Mouse (Mus musculus) liver, embryonic 14.5 days (tissue): ENCODE data around the gene Opn3. TPM values are rescaled to one million over a fixed set of nuclear protein-coding genes. Genes with fewer than 3 reads are reported as not detected.

ENCODE experiments used
- ATAC-seq: fragments of 200-750 bp; cut with Nextera tagmentation; 2 replicates; pipeline ENCODE4 v1.8.0; 2017; ENCODE audit warnings: moderate number of reproducible peaks, mild to moderate bottlenecking, moderate library complexity; ENCODE audit not compliant: insufficient read depth
- DNase-seq, 3 experiments: peaks; one replicate each; pipeline ENCODE4 v3.0.0-alpha.2; 2012 to 2013; ENCODE audit warnings: low read depth in 3 of 3, low spot score in 3 of 3
- H3K27ac ChIP-seq: fragments of 300-500 bp; sonication (generic); 2 replicates; pipeline ENCODE4 v1.5.1; 2014; ENCODE audit warnings: moderate library complexity, mild to moderate bottlenecking, control low read depth, inconsistent platforms
- H3K27me3 ChIP-seq: fragments of 300-500 bp; sonication (generic); 2 replicates; pipeline ENCODE4 v1.6.1; 2014; ENCODE audit warnings: mild to moderate bottlenecking, low read length, moderate library complexity; ENCODE audit not compliant: control insufficient read depth, insufficient read depth
- H3K36me3 ChIP-seq: fragments of 300-500 bp; sonication (generic); replicated peaks from 2 replicates; pipeline ENCODE4 v1.6.1; 2014; ENCODE audit warnings: low read depth; ENCODE audit not compliant: control insufficient read depth, insufficient read depth
- H3K4me1 ChIP-seq, 2 experiments: fragments of 200-500 bp in 1 of 2; fragments of 300-500 bp in 1 of 2; sonication (generic) in 1 of 2; replicated peaks; 2 replicates each; pipeline ENCODE4 v1.6.1; 2012 to 2014; ENCODE audit warnings: antibody characterized with exemption in 1 of 2, inconsistent platforms in 1 of 2, low read length in 1 of 2; ENCODE audit not compliant: control insufficient read depth in 2 of 2, insufficient read depth in 2 of 2
- H3K4me2 ChIP-seq: fragments of 300-500 bp; sonication (generic); 2 replicates; pipeline ENCODE4 v1.6.1; 2014; ENCODE audit warnings: low read depth, mild to moderate bottlenecking, control low read depth, moderate library complexity
- H3K4me3 ChIP-seq, 2 experiments: fragments of 200-500 bp in 1 of 2; fragments of 300-500 bp in 1 of 2; sonication (generic) in 1 of 2; 2 replicates each; pipeline ENCODE4 v1.5.1; 2012 to 2014; ENCODE audit warnings: low read depth in 2 of 2, low read length in 2 of 2, mild to moderate bottlenecking in 2 of 2, control low read depth in 1 of 2, inconsistent platforms in 1 of 2, moderate library complexity in 1 of 2; ENCODE audit not compliant: insufficient read depth in 1 of 2
- H3K9ac ChIP-seq: fragments of 300-500 bp; sonication (generic); replicated peaks from 2 replicates; pipeline ENCODE4 v1.6.1; 2014; ENCODE audit warnings: mild to moderate bottlenecking, control low read depth, moderate library complexity
- H3K9me3 ChIP-seq: fragments of 300-500 bp; sonication (generic); 2 replicates; pipeline ENCODE4 v1.6.1; 2016; ENCODE audit warnings: low read length, mixed read lengths; ENCODE audit not compliant: control insufficient read depth
- CTCF ChIP-seq: IDR thresholded peaks from 2 replicates; pipeline ENCODE4 v1.5.1; 2016; ENCODE audit warnings: antibody characterized with exemption, low read depth, control low read depth
- EP300 ChIP-seq: IDR thresholded peaks from 2 replicates; pipeline ENCODE4 v1.6.1; 2016; ENCODE audit warnings: antibody characterized with exemption, low read depth
- WGBS: fragments of 180-500 bp; shearing (Covaris S2); extraction: QIAGEN DNeasy Blood & Tissue Kit; methylation state at CpG from one replicate; pipeline ENCODE4 v1.1.7; 2014; ENCODE audit not compliant: insufficient replicate concordance; 5-methylcytosine and 5-hydroxymethylcytosine counted together
- polyA plus RNA-seq, 2 experiments: library from polyadenylated mRNA; depleted of rRNA in 1 of 2; stranded (reverse) in 1 of 2; unstranded in 1 of 2; fragments of >200 nt; fragmentation: Nextera tagmentation in 1 of 2; extraction: Ambion mirVana in 1 of 2; gene quantifications; 2 replicates each; pipeline versions ENCODE4 v1.2.1 to v1.2.3; 2012 to 2014

The Opn3 gene
- polyA plus RNA-seq, 2 experiments = 0.54 to 1.1 TPM

GRCm38 (mm10) chr1:175668666-175669405, 23.7 kb downstream of the Opn3 start:
- TF ChIP-seq EP300 (no peak), CTCF (peak; percentile 63)
- no peaks in the 10 kb centered on the region for H3K27me3 ChIP-seq
- ATAC-seq (no peak), DNase-seq (no peak)
- no peak overlapping the region for H3K4me3 ChIP-seq
- no peaks in the 10 kb centered on the region for H3K36me3 ChIP-seq
- no peak overlapping the region for H3K27ac ChIP-seq
- H3K4me2 ChIP-seq = no peak overlapping the region
- no peaks in the 10 kb centered on the region for H3K4me1 ChIP-seq
- no peaks in the 10 kb centered on the region for H3K9me3 ChIP-seq
- 60% methylated on average over 5 of the region's 5 CpGs for WGBS
- H3K9ac ChIP-seq = no peak overlapping the region

DNA sequence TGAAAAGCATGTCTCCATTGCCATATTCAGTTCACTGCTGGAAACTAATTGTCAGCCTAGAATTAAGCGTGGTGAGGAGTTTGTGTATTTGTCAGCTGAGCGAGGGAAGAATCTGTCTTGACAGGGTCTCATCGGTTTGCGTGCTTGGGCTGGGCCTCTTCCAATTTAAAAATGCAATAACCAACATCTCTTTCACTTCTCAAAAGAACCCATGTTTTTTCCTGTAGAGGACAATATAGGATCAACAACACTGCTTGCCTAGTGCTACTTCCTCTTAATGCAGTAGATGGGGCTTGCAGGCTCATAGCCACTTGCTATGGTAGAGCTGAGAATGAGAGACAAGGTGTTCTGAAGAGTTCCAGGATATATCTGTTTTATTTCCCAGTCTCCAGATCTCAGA, 32.7 kb downstream of the Opn3 start:
- Histone ChIP-seq H3K27ac (no peak overlapping the region), H3K9ac (no peak overlapping the region), H3K4me3 (no peak overlapping the region), H3K9me3 (no peaks in the 10 kb centered on the region), H3K4me2 (no peak overlapping the region), H3K36me3 (no peaks in the 10 kb centered on the region), H3K27me3 (no peaks in the 10 kb centered on the region), H3K4me1 (no peaks in the 10 kb centered on the region)
- ATAC-seq = no peak
- TF ChIP-seq EP300 (no peak), CTCF (no peak)
- WGBS = 68% methylated on average over 4 of the region's 4 CpGs
- no peak for DNase-seq

- no peak for ATAC-seq
Measured at GRCm38 (mm10) chr1:175648615-175649014, 44.0 kb downstream of the Opn3 start.

DNA sequence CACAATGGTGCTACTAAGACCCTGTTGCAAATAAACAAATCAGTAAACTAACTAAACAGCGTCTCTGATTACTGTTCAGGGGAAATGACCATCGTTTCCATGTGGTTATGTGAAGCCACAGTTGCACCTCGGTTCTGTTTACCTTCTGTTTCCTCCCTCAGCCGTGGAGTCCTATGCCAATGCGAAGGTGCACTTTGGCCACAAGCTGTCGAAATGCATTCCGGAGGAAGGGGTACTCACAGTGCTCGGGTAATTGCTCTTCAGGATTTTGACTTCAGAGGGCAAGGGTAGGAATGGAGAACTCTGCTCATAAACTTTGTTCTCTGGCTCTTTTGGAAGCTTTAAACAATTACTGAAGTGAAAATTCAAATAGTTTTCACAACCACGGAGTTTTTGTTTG, 45.6 kb downstream of the Opn3 start:
- peak; percentile 62; the same call in 1 of the 2 replicates for ATAC-seq
- H3K4me1 ChIP-seq = peaks cover 0 to 3% of the 10 kb centered on the region in 2 experiments; a peak in 2 of 4 replicates
- no peak overlapping the region for H3K27ac ChIP-seq

More at GRCm38 (mm10) chr1:175648615-175649014, 44.0 kb downstream of the Opn3 start:
- no peak for DNase-seq
- Histone ChIP-seq H3K9me3 (no peaks in the 10 kb centered on the region), H3K4me2 (no peak overlapping the region), H3K4me3 (no peak overlapping the region), H3K36me3 (no peaks in the 10 kb centered on the region), H3K27ac (no peak overlapping the region), H3K4me1 (peaks cover 0 to 3% of the 10 kb centered on the region in 2 experiments; a peak in 2 of 4 replicates), H3K9ac (no peak overlapping the region), H3K27me3 (no peaks in the 10 kb centered on the region)
- WGBS = 79% methylated on average over 4 of the region's 4 CpGs
- no peak for TF ChIP-seq CTCF
- TF ChIP-seq EP300 = no peak

DNA sequence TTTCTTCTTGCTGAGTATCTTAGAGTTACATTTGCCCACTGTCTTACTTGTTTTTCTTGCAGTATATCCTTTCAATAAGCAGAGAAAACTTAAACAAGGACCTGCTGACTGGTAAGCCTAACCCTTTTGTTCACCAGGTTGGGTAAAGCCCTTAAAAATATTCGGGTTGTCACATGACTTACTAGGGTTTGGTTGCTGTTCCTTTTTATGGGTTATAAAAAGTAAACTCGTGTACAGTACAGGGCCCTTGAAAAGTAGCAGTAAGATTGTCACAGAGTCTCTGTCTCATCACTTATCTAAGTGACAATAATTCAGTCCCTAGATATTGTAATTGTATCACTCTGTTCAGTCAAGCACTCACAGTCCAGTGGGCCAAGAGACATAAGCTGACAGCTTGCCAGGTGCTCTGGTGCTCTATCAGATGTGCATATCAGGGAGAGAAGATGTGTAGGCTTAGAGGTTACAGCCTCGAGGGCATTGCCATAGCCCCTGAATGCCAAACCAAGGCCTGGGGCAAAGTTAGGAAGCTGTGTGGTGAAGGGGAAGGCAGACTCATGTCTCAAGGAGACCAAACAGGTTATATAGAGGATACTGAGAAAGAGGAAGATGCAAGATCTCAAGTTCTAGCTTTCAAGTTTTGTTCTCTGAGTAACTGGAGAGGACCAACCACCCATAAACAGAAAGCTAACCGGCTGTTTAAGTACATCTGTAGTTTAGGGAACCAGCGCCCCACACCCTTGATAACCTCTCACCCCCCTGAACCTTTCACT, 48.9 kb downstream of the Opn3 start:
- Histone ChIP-seq H3K9ac (no peak overlapping the region), H3K9me3 (no peaks in the 10 kb centered on the region), H3K4me2 (no peak overlapping the region), H3K4me3 (no peak overlapping the region), H3K27ac (no peak overlapping the region), H3K4me1 (peaks cover 0 to 3% of the 10 kb centered on the region in 2 experiments; a peak in 2 of 4 replicates), H3K27me3 (no peaks in the 10 kb centered on the region), H3K36me3 (no peaks in the 10 kb centered on the region)
- ATAC-seq (no peak), DNase-seq (no peak)
- 35% methylated on average over 5 of the region's 5 CpGs for WGBS
- no peak for TF ChIP-seq CTCF
- TF ChIP-seq EP300 = no peak

More for the DNA sequence above, 45.6 kb downstream of the Opn3 start:
- Histone ChIP-seq H3K9me3 (no peaks in the 10 kb centered on the region), H3K36me3 (no peaks in the 10 kb centered on the region), H3K27me3 (no peaks in the 10 kb centered on the region), H3K4me3 (no peak overlapping the region), H3K9ac (no peak overlapping the region), H3K4me2 (no peak overlapping the region)
- TF ChIP-seq CTCF (no peak), EP300 (no peak)
- DNase-seq = peak in 1 of 3 experiments; percentile 26
- WGBS = 26% methylated on average over 9 of the region's 9 CpGs
